Mouse (Mus musculus): ENCODE results near the gene Iyd. TPM values are rescaled to one million over a fixed set of nuclear protein-coding genes. Genes with fewer than 3 reads are reported as not detected.
A peak's percentile ranks its signal among the peaks of the same experiment; 100 is the strongest.

The Iyd gene
- total RNA-seq, 2 experiments from 2014 or later, result not detected

- intact Hi-C loops (cut with DNase I), result no loop called here
- TF ChIP-seq CTCF (IDR thresholded peaks at IDR 0.05), result no peak
Measured at GRCm38 (mm10) chr10:3556538-3556937, 16.5 kb downstream of the Iyd start.

GRCm38 (mm10) chr10:3559136-3559535 lies 19.1 kb downstream of the Iyd start:
- TF ChIP-seq CTCF (IDR thresholded peaks at IDR 0.05), result no peak
- intact Hi-C loops (cut with DNase I), result no loop called here
- no peak for DNase-seq (ENCODE audit: extremely low spot score in 1 of 2, low spot score in 2 of 2)
- H3K4me3 ChIP-seq, result no peak overlapping the region
- no peak overlapping the region for H3K27ac ChIP-seq

More at GRCm38 (mm10) chr10:3556538-3556937, 16.5 kb downstream of the Iyd start:
- DNase-seq (ENCODE audit: extremely low spot score in 1 of 2, low spot score in 2 of 2), result no peak
- no peak overlapping the region for H3K27ac ChIP-seq
- H3K4me3 ChIP-seq, result no peak overlapping the region

- peak; percentile 64 for TF ChIP-seq CTCF (IDR thresholded peaks at IDR 0.05)
- DNase-seq (ENCODE audit: extremely low spot score in 1 of 2, low spot score in 2 of 2), result no peak
- no peak overlapping the region for H3K4me3 ChIP-seq
- H3K27ac ChIP-seq, result no peak overlapping the region
- intact Hi-C loops (cut with DNase I), result loop anchor here (1.0 kb wide), 1 partner anchor 26 kb away; no protein-coding TSS in a partner anchor
Measured at GRCm38 (mm10) chr10:3562165-3562564, 22.1 kb downstream of the Iyd start.

- no peak for TF ChIP-seq CTCF (IDR thresholded peaks at IDR 0.05)
- intact Hi-C loops (cut with DNase I), result no loop called here
- no peak for DNase-seq (ENCODE audit: extremely low spot score in 1 of 2, low spot score in 2 of 2)
- no peak overlapping the region for H3K4me3 ChIP-seq
- no peak overlapping the region for H3K27ac ChIP-seq
Measured at GRCm38 (mm10) chr10:3565126-3565525, 25.1 kb downstream of the Iyd start.

- DNase-seq (ENCODE audit: extremely low spot score in 1 of 2, low spot score in 2 of 2), result no peak
- Histone ChIP-seq H3K4me3 (no peak overlapping the region), H3K27ac (no peak overlapping the region)
- TF ChIP-seq CTCF (IDR thresholded peaks at IDR 0.05), result peak; percentile 17
- intact Hi-C loops (cut with DNase I), result no loop called here
Measured at GRCm38 (mm10) chr10:3567821-3568220, 27.8 kb downstream of the Iyd start.

- no peak overlapping the region for H3K4me3 ChIP-seq
- intact Hi-C loops (cut with DNase I), result loop anchor here (2.0 to 10.0 kb wide), 4 partner anchors 146 to 372 kb away; partner anchors contain the start of gene Plekhg1
- H3K27ac ChIP-seq, result no peak overlapping the region
- TF ChIP-seq CTCF (IDR thresholded peaks at IDR 0.05), result peak; percentile 71
- DNase-seq (ENCODE audit: extremely low spot score in 1 of 2, low spot score in 2 of 2), result peak; percentile 21 to 28
Measured at GRCm38 (mm10) chr10:3572723-3573649, 32.9 kb downstream of the Iyd start.

- DNase-seq (ENCODE audit: extremely low spot score in 1 of 2, low spot score in 2 of 2), result no peak
- H3K4me3 ChIP-seq, result no peak overlapping the region
- no peak overlapping the region for H3K27ac ChIP-seq
- intact Hi-C loops (cut with DNase I), result loop anchor here (2.0 to 10.0 kb wide), 4 partner anchors 145 to 371 kb away; partner anchors contain the start of gene Plekhg1
- peak; percentile 57 for TF ChIP-seq CTCF (IDR thresholded peaks at IDR 0.05)
Measured at GRCm38 (mm10) chr10:3573905-3574500, 34.0 kb downstream of the Iyd start.

GRCm38 (mm10) chr10:3590632-3591031 lies 50.6 kb downstream of the Iyd start:
- no peak for DNase-seq (ENCODE audit: extremely low spot score in 1 of 2, low spot score in 2 of 2)
- TF ChIP-seq CTCF (IDR thresholded peaks at IDR 0.05), result no peak
- Histone ChIP-seq H3K27ac (no peak overlapping the region), H3K4me3 (no peak overlapping the region)
- intact Hi-C loops (cut with DNase I), result no loop called here

- DNase-seq (ENCODE audit: extremely low spot score in 1 of 2, low spot score in 2 of 2), result no peak
- intact Hi-C loops (cut with DNase I), result no loop called here
- no peak overlapping the region for H3K4me3 ChIP-seq
- H3K27ac ChIP-seq, result no peak overlapping the region
- no peak for TF ChIP-seq CTCF (IDR thresholded peaks at IDR 0.05)
Measured at GRCm38 (mm10) chr10:3591790-3592189, 51.8 kb downstream of the Iyd start.

GRCm38 (mm10) chr10:3596697-3597096 lies 56.7 kb downstream of the Iyd start:
- no peak for DNase-seq (ENCODE audit: extremely low spot score in 1 of 2, low spot score in 2 of 2)
- H3K4me3 ChIP-seq, result no peak overlapping the region
- H3K27ac ChIP-seq, result no peak overlapping the region
- intact Hi-C loops (cut with DNase I), result no loop called here
- no peak for TF ChIP-seq CTCF (IDR thresholded peaks at IDR 0.05)

GRCm38 (mm10) chr10:3597760-3598159 lies 57.7 kb downstream of the Iyd start:
- intact Hi-C loops (cut with DNase I), result no loop called here
- Histone ChIP-seq H3K27ac (no peak overlapping the region), H3K4me3 (no peak overlapping the region)
- DNase-seq (ENCODE audit: extremely low spot score in 1 of 2, low spot score in 2 of 2), result no peak
- TF ChIP-seq CTCF (IDR thresholded peaks at IDR 0.05), result no peak

Other genes starting within 250 kb of the Iyd start
- 10 to 100 TPM; 14.6 to 15.3 TPM for gene Ppp1r14c, start 174.2 kb upstream of the Iyd start, total RNA-seq (2021)
- 10 to 100 TPM in 1 of 2 experiments, 1 to 10 TPM in 1; 7.4 to 10.8 TPM for gene Plekhg1, start 200.1 kb downstream of the Iyd start, total RNA-seq (2021)